Mouse (Mus musculus) kidney, adult 11 months (tissue): ENCODE data around the gene Eif1b.
"Not testable (repeated sequence)": the region's sequence is repeated elsewhere in the genome, so short reads cannot be mapped to it uniquely, and the experiment has no call there.

Experiments
- DNase-seq: peaks from one replicate; pipeline ENCODE4 v3.0.0; 2022

Eif1b gene

GRCm38 (mm10) chr9:120527270-120527669 lies 35.2 kb downstream of the Eif1b start:
- no peak for DNase-seq

- DNase-seq, result no peak
Measured at GRCm38 (mm10) chr9:120527919-120528318, 35.9 kb downstream of the Eif1b start.

GRCm38 (mm10) chr9:120528815-120529510 lies 36.9 kb downstream of the Eif1b start:
- no peak for DNase-seq

- DNase-seq, result no peak
Measured at GRCm38 (mm10) chr9:120530471-120530870, 38.4 kb downstream of the Eif1b start.

- DNase-seq, result no peak
Measured at GRCm38 (mm10) chr9:120532062-120532461, 40.0 kb downstream of the Eif1b start.

GRCm38 (mm10) chr9:120532691-120533090 lies 40.7 kb downstream of the Eif1b start:
- no peak for DNase-seq

GRCm38 (mm10) chr9:120533446-120533950 lies 41.5 kb downstream of the Eif1b start:
- not testable (repeated sequence) for DNase-seq

GRCm38 (mm10) chr9:120539662-120540251 lies 47.7 kb downstream of the Eif1b start, which contains the start of gene Entpd3:
Gene Entpd3 (plus strand): TSS chr9:120539818.
- no peak for DNase-seq

GRCm38 (mm10) chr9:120541411-120541810 lies 49.4 kb downstream of the Eif1b start:
- no peak for DNase-seq

- no peak for DNase-seq
Measured at GRCm38 (mm10) chr9:120542241-120542640, 50.2 kb downstream of the Eif1b start.
